Mouse (Mus musculus) lung, postnatal 25 days (tissue): ENCODE results near the gene Apobec2.
A peak's percentile ranks its signal among the peaks of the same experiment; 100 is the strongest.
"Not testable (repeated sequence)": the region's sequence is repeated elsewhere in the genome, so short reads cannot be mapped to it uniquely, and the experiment has no call there.

Experiments
- DNase-seq: peaks from one replicate; pipeline ENCODE4 v3.0.0; 2022; ENCODE audit warnings: low spot score

Gene Apobec2

DNA sequence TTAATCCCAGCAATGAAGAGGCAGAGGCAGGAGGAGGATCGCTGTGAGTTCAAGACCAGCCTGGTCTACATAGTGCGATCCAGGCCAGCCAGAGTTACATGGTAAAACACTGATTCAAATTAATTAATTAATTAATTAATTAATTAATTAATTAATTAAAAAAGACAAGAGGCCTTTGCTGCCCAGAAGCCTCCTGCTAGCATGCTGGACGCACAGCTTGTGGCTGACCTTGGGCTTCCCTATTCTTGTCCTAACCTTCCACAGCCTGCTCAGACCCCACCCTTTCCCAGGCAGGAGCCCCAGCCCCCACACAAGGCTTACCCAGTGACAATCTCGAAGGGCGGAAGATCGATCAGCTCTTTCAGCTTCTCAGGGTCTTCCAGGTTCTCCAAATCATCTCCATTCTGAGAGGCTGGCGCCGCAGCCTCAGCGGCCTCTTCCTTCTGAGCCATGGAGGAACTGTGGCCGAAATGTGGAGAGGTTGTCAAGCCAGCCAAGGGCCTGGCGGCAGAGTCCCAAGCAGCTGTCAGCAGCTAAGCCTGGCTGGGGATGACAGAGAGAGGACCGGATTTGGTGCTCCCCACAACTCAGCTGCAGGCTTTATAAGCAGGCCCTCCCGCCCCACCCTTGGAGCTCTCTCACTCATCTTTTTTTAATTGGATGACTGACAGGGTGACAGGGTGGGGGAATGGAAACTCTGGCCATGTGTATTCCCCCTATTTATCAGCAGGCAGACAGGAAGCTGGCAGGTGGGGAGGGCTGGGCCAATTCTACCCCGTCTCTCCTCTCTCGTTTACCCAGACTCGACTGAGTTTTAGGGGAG is at the start of gene Apobec2:
Gene Apobec2 (minus strand): TSS at position 773 of the 823 bp plus-strand sequence.
- no peak for DNase-seq

DNA sequence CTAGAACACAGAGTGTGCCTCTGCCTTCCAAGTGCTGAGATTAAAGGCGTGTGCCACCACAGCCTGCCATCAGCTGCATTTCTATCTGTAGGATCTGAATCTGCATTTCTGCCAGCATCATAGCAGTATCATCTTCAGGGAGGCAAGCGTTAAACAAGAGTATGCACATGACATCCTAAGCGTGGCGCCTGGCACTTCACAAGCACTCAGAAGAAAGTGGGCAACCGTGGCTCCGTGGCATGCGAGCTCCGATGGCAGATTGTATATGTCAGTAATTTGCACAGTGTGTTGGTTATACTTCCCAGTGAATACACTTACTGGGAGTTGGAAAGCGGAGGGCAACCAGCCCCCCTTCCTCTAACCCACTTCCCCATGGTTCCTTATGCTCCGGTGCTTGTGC is 47.2 kb upstream of the Apobec2 start:
- no peak for DNase-seq

DNA sequence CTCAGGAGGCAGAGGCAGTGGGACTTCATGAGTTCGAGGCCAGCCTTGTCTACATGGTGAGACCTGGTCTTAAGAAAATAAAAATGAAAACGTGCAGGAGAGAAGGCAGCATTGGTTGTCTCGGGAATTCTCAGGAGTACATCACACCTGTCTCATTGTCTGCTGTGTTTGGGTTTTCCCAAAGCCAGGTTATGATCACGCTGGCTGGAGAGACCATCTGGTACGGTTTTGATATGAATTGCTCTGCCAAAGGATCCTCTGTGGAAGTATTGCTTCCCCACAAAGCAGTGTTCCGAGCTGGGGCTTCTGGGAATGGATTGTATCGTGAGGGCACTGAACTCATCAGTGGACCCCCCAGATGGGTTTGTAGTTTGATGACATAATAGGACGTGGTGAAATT is 42.7 kb upstream of the Apobec2 start:
- no peak for DNase-seq

DNA sequence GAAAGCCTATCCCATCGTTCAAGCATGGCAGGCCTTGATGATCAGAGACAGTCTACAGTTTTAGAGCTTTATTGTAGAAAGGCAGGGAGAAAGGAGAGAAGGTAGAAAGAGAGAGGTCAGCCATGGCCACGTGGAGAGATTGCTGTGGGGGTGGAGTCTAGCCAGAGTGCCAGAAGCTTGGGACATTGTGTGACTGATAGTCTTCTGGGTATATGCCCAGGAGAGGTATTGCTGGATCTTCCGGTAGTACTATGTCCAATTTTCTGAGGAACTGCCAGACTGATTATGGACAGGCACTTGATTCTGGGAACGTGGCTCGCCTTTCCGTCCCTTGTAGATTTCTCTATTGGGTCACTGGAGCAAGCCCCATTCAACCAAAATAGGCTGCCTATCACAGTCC is 41.6 kb upstream of the Apobec2 start:
- not testable (repeated sequence) for DNase-seq

DNA sequence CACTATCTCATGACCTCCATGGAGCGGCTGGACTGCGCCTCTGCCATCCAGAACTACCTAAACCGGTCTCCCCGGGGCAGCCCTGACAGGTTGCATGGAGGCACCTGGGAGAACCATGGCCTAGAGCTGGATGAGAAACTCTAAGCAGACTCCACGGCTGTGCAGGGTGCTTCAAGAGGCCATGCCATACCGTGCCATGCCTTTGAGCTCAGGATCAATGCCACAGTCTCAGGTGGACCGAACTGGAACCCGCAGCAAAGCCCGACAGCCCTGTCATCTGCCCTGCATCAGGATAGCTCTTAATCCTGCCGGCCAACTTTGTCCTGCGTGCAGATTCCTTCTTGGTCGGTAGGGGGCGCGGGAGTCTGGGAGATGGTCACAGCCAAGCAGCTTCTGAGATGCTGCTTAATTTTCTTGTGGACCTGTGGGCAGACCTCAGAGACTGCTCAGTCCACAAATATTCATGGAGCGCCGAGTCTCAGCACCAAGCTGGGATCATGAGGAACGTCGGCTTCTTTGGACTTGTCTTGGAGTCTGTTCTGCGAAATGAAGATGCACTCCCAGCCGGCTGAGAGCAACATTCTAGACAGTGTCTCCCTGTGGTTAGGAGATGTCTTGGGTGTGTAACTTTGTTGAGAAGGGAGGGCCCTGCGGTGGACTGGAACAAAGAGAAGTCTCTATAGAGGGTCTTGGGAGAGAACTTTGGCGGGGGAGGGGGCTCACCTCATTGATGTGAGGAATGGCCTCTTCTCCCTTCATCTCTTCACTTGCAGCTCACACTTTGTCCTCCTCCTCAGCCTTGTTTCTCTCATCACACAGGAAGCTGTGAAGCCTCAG is 34.9 kb upstream of the Apobec2 start:
- peak; percentile 78 for DNase-seq

DNA sequence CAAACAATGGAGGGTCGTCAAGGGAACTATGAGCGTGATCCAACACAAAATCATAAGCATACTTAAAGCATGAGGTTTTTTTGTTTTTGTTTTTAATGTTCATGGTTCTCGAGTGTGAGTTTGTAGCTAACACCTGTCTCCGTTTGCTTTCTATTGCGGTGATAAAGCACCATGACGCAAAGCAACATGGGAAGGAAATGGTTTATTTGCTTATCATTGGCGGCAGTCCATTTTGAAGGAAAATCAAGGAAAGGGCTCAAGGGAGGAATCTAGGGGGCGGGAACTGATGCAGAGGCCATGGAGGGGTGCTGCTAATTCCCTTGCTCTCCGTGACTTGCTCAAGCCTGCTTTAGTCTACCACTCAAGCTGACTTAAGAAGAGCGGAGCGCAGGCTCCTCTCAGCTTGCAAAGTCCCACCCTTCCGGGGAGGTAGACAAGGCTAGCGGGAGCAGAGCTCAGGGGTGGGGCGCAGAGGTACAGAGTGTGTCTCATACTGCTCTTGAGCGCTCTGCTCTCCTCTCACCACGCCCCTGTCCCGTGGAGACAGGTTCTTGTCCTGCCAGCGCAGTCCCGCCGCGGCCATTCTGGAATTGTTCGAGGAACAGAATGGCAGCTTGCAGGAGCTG is 34.2 kb upstream of the Apobec2 start:
- no peak for DNase-seq

DNA sequence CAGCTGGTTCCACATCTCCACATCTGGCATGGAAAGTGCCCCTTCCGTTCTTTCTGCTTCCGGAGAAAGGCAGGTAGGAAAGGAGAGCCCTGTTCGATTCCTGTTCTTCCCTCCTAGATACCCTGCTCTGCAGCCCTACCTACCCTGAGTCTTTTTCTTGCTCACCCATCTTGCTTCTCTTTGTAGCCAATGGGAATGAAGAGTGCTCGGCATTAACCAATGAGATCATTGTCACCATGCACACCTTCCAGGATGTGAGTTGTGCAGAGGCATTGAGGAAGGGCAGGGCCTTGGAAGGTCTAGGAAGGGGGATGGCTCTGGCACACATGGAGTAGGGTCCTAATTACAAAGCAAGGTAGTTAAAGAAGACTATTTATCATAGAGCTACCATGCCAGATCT is 30.7 kb upstream of the Apobec2 start:
- DNase-seq, result no peak

DNA sequence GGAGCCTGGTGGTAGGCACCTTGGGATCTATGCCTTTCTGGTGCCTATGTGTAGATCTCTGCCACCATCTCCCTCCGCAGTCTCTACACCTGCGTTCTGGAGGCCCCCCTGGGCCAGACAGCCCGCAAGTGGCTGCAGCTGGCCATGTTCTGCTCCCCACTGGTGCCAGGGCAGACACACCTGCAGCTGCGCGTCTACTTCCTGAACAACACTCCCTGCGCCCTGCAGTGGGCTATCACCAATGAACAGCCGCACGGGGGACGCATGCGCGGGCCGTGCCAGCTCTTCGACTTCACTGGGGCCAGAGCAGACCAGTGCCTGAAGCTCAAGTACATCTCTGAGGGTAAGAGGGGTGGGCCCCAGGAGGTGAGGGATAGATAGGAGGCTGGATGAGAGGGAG is 29.4 kb upstream of the Apobec2 start:
- no peak for DNase-seq

DNA sequence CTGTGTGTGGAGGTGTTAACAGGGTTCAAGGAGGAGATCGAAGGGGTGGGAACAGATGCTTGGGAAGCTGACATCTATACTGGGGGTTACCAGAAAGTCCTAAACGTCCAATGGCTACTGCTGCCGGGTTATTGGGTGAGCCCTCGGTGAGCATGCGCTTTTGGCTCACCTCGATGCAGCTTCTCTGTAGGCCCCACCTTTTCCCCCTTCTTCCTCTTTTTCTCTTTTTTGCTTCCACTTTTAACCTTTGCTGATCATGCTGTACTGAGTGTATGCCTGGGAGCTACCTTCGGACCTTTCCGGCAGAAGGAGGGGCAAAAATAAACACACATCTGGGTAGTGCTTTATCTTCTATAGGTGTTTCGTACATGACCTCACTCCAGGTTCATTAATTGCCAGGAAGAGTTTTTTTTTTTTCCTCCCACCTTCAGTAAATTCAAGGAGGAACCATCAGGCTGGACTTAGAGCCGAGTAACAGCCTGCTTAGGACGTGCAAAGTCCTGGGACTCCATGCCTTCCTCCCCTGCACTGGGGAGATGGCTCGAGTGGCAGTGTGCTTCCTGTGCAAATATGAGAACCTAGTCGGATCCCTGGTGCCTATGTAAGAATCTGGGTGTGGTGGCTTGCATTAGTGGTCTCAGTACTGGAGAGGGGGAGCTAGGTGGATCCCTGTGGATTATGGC is 25.4 kb upstream of the Apobec2 start:
- DNase-seq, result no peak

DNA sequence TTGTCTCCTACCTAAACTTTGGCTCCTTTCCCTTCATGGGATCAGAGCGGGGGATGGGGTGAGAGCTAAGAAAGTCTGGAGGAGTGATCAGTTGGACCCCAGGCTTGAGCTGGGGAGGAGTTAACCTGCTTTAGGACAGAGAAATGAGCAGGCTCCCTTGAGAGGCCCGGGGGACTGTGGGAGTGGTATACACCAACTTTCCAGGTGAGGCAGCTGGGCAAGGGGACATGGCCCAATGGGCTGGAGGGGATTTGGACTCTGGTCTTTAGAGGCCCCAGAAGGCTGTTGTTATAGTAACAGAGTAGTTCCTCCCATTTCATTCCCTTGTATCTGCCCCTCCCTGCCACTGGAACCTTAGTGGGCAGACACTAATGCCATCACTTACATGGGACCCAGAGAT is 23.2 kb upstream of the Apobec2 start:
- DNase-seq, result no peak

DNA sequence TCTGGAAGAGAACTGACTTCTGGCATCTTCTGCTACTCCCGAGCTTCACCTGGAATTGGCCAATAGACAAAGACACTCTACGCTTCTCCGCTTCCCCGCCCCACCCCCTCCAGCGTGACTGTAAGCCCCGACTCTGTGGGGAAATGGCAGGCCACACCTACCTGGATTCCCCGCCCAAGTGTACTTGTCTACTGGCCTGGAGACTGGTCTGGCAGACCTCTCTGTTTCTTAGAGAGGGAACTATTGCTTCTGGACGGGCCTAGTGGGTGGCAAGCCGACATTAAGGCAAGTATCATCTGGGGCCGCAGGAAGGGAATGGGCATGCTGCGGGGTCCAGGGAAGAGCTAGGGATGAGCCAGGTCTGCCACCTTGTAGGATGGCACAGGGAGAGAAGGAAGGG is 22.0 kb upstream of the Apobec2 start, which contains the start of gene Unc5cl:
Gene Unc5cl (plus strand): TSS at position 214 of the 400 bp plus-strand sequence.
- DNase-seq, result peak; percentile 20

DNA sequence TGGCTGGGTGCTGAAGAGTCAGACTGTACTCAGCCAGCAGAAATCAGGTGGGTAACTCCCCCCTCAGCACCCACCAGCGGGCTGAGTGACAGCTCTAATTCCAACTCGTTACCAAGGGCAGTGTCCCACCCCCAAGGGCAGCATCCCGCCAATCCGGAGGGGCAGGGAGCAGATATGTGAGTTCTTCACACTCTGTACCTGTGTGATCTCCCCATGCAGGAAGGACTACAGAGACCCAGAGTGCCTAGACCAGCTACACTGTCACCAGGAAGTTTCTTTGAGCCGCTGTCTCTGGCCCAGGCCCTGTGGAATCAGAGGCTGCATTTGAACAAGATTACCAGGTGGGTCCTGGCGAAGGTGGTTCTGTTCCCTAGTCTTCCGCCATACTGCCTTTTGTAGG is 21.5 kb upstream of the Apobec2 start:
- no peak for DNase-seq

DNA sequence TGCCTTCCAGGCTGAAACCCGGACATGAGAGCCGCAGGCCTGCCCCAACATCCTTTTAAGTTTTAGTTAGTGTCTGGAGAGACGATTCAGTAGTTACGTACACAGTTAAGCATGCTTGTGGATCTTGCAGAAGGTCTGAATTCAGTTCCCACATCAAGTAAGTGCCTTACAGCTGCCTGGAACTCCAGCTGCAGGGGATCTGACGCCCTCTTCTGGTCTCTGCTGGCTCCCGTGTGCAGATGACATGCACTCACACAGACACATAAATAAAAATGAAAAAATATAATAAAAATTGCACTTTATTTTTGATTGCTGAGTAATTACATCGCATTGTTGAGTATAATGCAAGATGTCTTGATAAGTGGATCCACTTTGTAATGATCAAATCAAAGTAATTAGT is 20.8 kb upstream of the Apobec2 start:
- DNase-seq, result no peak

DNA sequence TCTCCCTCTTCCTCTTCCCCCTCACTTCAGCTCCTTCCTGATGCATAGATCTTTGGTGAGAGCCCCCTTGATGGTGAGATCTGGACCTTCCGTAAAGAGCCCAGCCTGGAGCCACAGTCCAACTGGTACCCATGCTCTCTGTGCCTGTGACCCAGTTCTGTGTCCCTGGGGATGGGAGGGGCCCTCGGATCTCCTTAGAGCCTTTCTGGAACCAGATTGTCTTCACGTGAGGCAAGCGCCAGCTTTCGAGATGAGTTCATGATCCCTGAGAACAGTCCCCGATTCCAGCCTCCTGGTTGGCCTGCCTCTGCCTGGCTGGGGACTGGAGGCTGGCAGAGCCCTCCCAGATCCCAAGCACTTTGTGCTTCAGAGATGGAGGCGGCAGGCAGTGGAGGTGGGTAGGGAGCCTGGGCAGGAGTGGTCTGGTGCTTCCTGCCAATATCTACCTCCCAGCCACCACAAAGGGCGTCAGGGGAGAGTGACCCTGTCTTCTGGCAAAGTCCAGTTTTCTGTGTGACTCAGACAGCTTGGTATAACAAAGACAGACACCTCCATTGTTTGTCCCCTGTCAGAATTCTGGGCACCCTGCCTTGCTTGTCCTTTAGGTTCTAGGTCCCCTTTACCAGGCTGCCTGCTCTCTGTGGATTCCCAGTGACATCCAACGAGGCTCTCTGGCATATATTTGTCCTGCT is 19.2 kb upstream of the Apobec2 start:
- DNase-seq, result no peak

DNA sequence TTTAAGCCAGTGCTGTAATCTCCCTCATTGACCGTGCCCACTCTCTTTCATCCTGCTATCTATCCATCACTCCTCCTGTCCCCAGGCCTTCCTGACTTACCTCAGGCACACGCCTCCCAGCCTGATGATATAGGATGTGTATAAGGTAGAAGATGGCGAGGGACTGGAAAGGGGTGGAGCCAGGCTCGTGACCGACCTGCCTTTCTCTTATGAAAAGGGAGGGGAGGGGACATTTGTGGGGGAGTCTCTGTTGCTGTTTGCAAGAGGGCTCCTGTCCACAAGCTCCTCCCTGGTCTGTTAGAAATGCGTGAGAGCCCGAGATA is 18.6 kb upstream of the Apobec2 start, which contains the start of gene Tspo2:
Gene Tspo2 (minus strand): TSS at position 170 of the 323 bp plus-strand sequence.
- DNase-seq, result no peak

DNA sequence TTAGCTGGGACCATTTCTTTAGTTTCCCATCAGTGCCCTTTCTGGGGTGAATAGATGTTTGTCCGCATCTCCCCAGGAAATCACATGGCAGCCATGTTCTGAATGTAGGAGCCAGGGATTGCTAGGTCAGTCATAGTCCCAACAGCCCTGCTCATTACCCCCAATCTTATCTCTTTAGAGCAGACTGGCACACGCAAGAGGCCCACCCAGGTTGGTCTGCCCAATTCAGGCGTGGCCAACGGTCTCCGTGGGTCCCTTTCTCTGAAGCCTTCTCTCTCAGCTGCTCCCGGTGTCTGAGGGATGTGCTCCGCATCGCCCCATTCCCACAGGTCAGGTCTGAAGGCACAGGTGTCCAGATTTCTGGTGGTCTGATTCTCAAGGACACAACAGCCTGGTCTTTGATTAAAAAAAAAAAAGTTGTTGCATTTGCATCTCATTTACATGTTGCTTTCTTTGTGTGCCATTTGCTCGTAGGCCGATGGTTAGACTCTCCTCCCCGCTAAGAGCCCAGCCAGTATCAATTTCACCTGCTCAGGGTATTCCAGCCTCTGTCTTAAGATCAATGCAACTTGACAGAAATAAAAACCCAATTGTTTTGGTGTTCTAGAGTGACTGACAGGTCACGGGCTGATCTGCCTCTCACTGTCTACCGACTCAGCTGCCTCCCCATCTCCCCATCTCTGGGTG is 18.1 kb upstream of the Apobec2 start:
- DNase-seq, result no peak

DNA sequence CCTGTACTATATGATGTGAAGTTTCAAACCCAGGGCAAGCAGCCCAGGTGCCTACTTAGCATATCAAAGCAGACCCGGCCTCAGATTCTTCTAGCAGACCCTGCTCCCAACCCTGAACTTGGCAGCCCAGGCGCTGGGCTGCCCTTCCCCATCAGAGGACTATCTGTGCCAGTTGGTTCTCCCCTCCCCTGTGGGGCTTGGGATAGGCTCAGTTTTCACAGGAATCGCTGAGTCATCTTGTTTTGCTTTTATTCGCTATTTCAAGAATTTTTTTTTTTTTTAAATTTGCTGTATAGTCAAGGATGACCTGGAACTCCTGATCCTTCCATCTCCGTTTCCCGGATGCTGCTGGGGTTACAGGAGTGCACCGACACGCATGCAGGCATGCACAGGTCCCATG is 14.9 kb upstream of the Apobec2 start:
- DNase-seq, result no peak

DNA sequence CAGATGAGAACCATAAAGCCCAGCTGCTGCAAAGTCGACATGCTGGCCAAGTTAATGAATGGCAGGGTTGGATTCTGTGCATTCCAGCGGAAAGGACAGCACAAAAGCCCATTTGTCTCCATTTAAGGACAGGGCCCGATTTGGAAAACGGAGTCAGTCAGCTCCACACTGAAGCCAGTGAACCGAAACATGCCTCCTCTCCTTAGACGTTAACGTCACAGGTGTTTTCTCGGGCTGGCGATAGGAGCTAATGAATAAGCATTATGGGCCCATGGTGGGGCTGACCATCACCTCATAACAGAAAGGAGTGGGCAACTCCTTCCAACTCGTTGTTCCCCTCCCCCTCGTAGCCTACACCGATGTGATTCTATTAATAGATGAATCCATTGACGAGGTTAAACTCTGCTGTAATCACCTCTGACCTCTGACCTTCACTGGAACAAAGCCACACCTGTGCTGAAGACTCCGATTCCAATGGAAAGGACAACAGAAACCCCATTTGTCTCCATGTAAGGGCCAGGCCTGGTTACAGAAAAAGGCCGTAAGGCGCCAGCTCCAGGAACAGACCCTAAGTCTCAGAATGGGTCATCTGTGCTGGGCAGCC is 10.9 kb upstream of the Apobec2 start:
- no peak for DNase-seq

DNA sequence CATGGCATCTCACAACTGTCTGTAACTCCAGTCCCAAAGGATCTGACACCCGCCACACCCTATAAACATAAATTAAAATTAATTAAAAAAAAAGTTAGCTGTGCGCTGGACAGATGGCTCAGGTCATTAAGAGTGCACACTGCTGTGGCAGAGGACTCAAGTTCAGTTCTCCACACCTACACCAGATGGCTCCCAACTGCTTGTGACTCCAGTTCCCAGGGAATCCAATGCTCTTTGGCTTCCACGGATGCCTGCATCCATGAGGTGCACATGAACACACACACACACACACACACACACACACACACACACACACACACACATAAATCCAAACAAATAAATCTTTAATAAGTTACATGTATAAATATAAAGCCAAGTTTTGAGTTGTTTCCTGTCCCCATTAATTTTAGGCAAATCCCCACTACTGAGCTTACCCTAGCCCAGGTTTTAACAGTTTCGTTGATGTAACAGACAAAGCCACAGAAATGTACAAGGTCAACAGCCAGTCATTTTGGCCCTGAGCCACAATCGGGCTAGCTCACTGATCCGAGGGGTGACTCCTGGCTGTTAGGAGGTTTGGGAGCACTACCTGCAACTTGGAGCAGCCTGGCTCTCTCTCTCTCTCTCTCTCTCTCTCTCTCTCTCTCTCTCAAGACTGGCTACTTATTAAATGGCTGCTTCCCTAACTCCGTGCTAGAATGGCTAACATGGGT is 10.2 kb upstream of the Apobec2 start:
- DNase-seq, result no peak

DNA sequence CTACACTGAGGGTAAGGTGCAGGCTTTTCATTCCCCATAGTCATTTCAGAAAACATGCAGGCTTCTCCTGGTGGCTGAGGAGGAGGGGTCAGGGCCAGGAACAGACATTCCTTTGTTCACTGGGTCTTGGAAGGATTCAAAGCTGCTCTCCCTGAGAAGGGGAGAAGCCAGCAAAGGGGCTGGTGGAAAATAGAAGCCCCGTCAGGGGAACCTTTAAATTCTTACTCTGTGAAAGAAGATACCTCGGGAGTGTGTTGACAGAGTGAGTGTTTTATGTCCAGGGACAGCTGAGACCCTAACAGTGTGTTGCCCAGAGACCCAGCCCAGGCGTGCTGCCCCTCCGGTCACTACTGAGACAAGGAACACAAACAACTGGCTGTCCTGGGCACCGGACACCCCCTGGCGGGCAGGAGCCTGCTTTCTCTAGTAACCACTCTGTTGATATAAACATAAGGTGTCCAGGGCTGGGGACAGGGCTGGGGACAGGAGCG is 4.7 kb upstream of the Apobec2 start:
- DNase-seq, result no peak
